Mouse (Mus musculus): ENCODE data around the gene Phldb1.

DNA sequence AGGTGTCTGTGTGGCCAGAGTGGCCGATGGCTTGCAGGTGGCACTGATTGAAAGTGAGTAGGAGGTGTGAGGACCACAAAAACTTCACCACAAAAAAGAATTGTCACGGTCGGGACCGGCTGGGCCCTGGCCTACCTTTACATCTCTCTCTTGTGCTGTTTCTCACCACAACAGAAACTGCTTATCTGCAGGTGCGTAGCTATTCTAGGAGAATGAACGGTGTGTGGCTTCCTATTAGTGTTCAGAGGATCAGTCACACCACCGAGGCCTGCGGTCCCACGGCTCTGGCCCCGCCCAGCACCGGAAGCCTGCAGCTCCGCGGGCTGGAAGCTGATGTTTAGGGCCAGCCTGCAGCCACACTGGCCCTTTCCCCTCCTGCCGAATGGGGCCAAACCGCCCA lies 89.1 kb downstream of the Phldb1 start:
- TF ChIP-seq CTCF (IDR thresholded peaks at IDR 0.05; ENCODE audit: low read depth, low read length) (no peak), POLR2A (IDR thresholded peaks at IDR 0.05; ENCODE audit: insufficient read depth, low read length) (no peak)

Data from ES-Bruce4 (cell line).